Mouse (Mus musculus): ENCODE measurements at regions not wholly inside any gene's neighbourhood (a gene's known extent, or its start where the extent isn't known, plus 50 kb on each side); places are given as distances from the start of the nearest gene placed in this dataset.

GRCm38 (mm10) chr7:95581325-95581724, 589.7 kb upstream of the Tenm4 start:
- Histone ChIP-seq H3K9ac (ENCODE audit: insufficient read depth, low read depth) (no peak overlapping the region), H3K9me3 (replicated peaks; ENCODE audit: low read length) (peaks cover 33% of the 10 kb centered on the region), H3K4me2 (ENCODE audit: insufficient read depth, low read depth, poor library complexity, severe bottlenecking) (no peak overlapping the region), H3K27ac (ENCODE audit: insufficient read depth, low read depth) (no peak overlapping the region), H3K27me3 (replicated peaks) (no peaks in the 10 kb centered on the region), H3K36me3 (replicated peaks in 1 of 2; ENCODE audit: control insufficient read depth in 1 of 2, insufficient read depth in 1 of 2, low read length in 1 of 2) (no peaks in the 10 kb centered on the region), H3K79me2 (replicated peaks; ENCODE audit: control insufficient read depth, extremely low read depth, insufficient read depth, poor library complexity, severe bottlenecking) (no peaks in the 10 kb centered on the region), H3K4me1 (ENCODE audit: control insufficient read depth in 1 of 2, insufficient read depth in 2 of 2) (no peaks in the 10 kb centered on the region), H3K4me3 (replicated peaks in 1 of 3; ENCODE audit: low read depth in 2 of 3, low read length in 2 of 3, poor library complexity in 1 of 3) (no peak overlapping the region)
- in situ Hi-C loops (cut with MboI; ENCODE audit: low pct_ligation_motif_present, low pct_unique_long_range_greater_than_20kb, low sequenced_read_pairs), result no loop called here
- no peak for DNase-seq (ENCODE audit: extremely low read depth)
- dilution Hi-C loops (cut with MboI; ENCODE audit: extremely low pct_ligation_motif_present, extremely low pct_unique_long_range_greater_than_20kb, low sequenced_read_pairs), result no loop called here
- no peak for TF ChIP-seq ZMIZ1 (IDR thresholded peaks at IDR 0.05; ENCODE audit: low read depth, low read length)
- no peak for TF ChIP-seq SMC3 (IDR thresholded peaks at IDR 0.05; ENCODE audit: low read depth, low read length)
- no peak for TF ChIP-seq ZNF384 (IDR thresholded peaks at IDR 0.05; ENCODE audit: low read depth, low read length)
- no peak for TF ChIP-seq E2F4 (IDR thresholded peaks at IDR 0.05; ENCODE audit: insufficient replicate concordance, low read depth, low read length)
- no peak for TF ChIP-seq CHD1 (IDR thresholded peaks at IDR 0.05; ENCODE audit: low read depth, low read length)
- no peak for TF ChIP-seq JUND (conservative IDR thresholded peaks at IDR 0.05; ENCODE audit: low read depth, low read length)
- TF ChIP-seq ETS1 (conservative IDR thresholded peaks at IDR 0.05; ENCODE audit: low read depth, low read length), result no peak
- TF ChIP-seq UBTF (IDR thresholded peaks at IDR 0.05; ENCODE audit: low read depth, low read length), result no peak
- TF ChIP-seq RAD21 (IDR thresholded peaks at IDR 0.05; ENCODE audit: low read depth, low read length), result no peak
- TF ChIP-seq TCF12 (IDR thresholded peaks at IDR 0.05; ENCODE audit: low read depth, low read length), result no peak
- no peak for TF ChIP-seq TBP (conservative IDR thresholded peaks at IDR 0.05; ENCODE audit: low read depth, low read length)
- no peak for TF ChIP-seq MAFK (IDR thresholded peaks at IDR 0.05; ENCODE audit: insufficient replicate concordance, low read length)
- no peak for TF ChIP-seq MAX (IDR thresholded peaks at IDR 0.05; ENCODE audit: low read length)
- TF ChIP-seq ZKSCAN1 (IDR thresholded peaks at IDR 0.05; ENCODE audit: borderline replicate concordance, low read depth, low read length), result no peak
- TF ChIP-seq MEF2A (IDR thresholded peaks at IDR 0.05; ENCODE audit: borderline replicate concordance, low read depth, low read length), result no peak

DNA sequence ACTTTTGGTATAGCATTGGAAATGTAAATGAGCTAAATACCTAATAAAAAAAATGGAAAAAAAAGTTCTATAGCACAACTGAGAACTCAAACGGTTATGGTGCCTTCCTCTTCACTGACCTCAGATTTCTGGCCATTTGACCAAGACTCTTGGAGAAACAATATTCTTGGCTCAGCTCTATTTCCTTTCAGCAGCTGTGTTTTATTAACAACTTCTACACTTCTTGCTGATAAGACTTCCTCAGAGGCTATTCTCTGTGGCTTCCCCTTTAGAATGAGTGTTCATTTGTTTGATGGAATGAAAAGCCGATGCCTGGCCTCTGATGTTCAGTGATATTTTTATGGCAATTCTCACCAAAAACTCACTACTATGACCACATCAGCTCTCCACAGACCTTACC, 572.7 kb upstream of the Tenm4 start:
- Histone ChIP-seq H3K79me2 (replicated peaks; ENCODE audit: control insufficient read depth, extremely low read depth, insufficient read depth, poor library complexity, severe bottlenecking) (no peaks in the 10 kb centered on the region), H3K4me3 (replicated peaks in 1 of 3; ENCODE audit: low read depth in 2 of 3, low read length in 2 of 3, poor library complexity in 1 of 3) (no peak overlapping the region), H3K9me3 (replicated peaks; ENCODE audit: low read length) (peaks cover 50% of the 10 kb centered on the region), H3K27me3 (replicated peaks) (no peaks in the 10 kb centered on the region), H3K4me2 (ENCODE audit: insufficient read depth, low read depth, poor library complexity, severe bottlenecking) (no peak overlapping the region), H3K9ac (ENCODE audit: insufficient read depth, low read depth) (no peak overlapping the region), H3K4me1 (ENCODE audit: control insufficient read depth in 1 of 2, insufficient read depth in 2 of 2) (no peaks in the 10 kb centered on the region), H3K27ac (ENCODE audit: insufficient read depth, low read depth) (no peak overlapping the region), H3K36me3 (replicated peaks in 1 of 2; ENCODE audit: control insufficient read depth in 1 of 2, insufficient read depth in 1 of 2, low read length in 1 of 2) (no peaks in the 10 kb centered on the region)
- in situ Hi-C loops (cut with MboI; ENCODE audit: low pct_ligation_motif_present, low pct_unique_long_range_greater_than_20kb, low sequenced_read_pairs), result no loop called here
- dilution Hi-C loops (cut with MboI; ENCODE audit: extremely low pct_ligation_motif_present, extremely low pct_unique_long_range_greater_than_20kb, low sequenced_read_pairs), result no loop called here
- DNase-seq (ENCODE audit: extremely low read depth), result no peak
- TF ChIP-seq HCFC1 (IDR thresholded peaks at IDR 0.05; ENCODE audit: low read depth, low read length), result no peak
